Mouse (Mus musculus) Patski (cell line): ENCODE measurements around the gene P2ry6. TPM values are rescaled to one million over a fixed set of nuclear protein-coding genes. Genes with fewer than 3 reads are reported as not detected.
A peak's percentile ranks its signal among the peaks of the same experiment; 100 is the strongest.

Experiments used
- ATAC-seq: fragments of 100-300 bp; one replicate; pipeline ENCODE4 v1.8.0; 2021
- CTCF ChIA-PET: fragments of 350-600 bp; sonication (Branson Sonifier 250); formaldehyde crosslinking; loops from one replicate; lab custom pipeline; 2022; ENCODE audit warnings: inconsistent platforms; lab: Charles Lee
- POLR2A ChIA-PET: fragments of 350-600 bp; sonication (Branson Sonifier 250); formaldehyde crosslinking; loops from one replicate; lab custom pipeline; 2022; ENCODE audit warnings: antibody characterized with exemption, inconsistent platforms; lab: Charles Lee
- DNase-seq: peaks from one replicate; pipeline ENCODE4 v3.0.0-alpha.2; 2011; ENCODE audit warnings: low read depth, low spot score
- H3K27me3 ChIP-seq: fragments of 371-371 bp; one replicate; pipeline ENCODE4 v1.5.1; 2021
- CTCF ChIP-seq: fragments of 100-300 bp; IDR thresholded peaks from one replicate; pipeline ENCODE4 v1.5.1; 2021
- in situ Hi-C: fragments of 300-500 bp; cut with MboI; formaldehyde crosslinking; loops from 3 replicates; pipeline ENCODE4 v1.11.1; 2018; ENCODE audit warnings: low pct_unique_long_range_greater_than_20kb, mixed read lengths
- polyA plus RNA-seq: library from polyadenylated mRNA; unstranded; gene quantifications from one replicate; pipeline ENCODE4 v1.2.3, GENCODE M21; 2021

Gene P2ry6
- polyA plus RNA-seq, 1 experiment from 2014 or later: 0.22 TPM

DNA sequence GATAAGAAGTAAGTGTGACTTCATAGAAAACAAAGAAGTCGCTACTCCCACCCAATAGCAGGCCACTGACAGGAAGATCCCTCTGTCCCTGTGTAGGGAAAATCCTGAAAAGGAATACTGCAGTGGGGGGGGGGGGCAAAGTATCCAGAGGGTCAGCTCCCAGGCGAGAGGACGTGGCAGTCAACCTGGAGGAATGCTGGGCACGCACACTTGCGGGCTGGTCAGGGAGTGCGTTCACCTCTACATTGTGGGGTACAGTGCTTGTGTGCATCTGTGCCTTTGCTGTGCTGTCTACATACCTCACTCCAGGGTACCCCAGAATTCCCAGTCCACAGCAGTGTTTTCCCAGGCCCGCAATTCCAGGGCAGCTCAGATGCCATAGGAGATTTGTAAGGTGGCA, 8.4 kb downstream of the P2ry6 start:
- in situ Hi-C loops: no loop called here
- POLR2A ChIA-PET: no interaction called here
- no peak for DNase-seq
- CTCF ChIA-PET: interaction anchor here (1.2 to 1.7 kb wide), 2 partner anchors 13 to 14 kb away, joined by 3 to 6 read pairs; no protein-coding TSS in a partner anchor
- no peaks in the 10 kb centered on the region for H3K27me3 ChIP-seq
- ATAC-seq: no peak
- TF ChIP-seq CTCF: no peak

DNA sequence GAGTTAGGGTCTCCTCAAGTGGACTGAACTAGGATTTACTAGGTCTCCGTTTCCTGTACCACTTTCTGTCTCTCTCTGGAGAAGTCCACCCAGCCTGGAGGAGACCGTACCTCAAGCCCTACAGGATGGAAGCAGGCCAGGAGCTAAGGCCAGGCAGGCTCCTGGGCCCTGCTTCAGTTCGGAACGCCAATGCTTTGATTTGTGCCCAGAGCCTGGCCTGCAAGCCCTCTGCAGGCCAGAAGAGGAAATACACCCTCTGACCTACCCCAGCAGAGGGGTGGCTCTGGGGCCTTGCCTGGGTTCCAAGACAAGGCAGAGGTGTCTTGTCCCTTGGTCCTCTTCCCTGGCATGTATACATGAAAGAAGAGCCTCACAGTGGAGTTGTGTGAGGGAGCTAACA, 9.4 kb downstream of the P2ry6 start:
- ATAC-seq: no peak
- DNase-seq: no peak
- in situ Hi-C loops: no loop called here
- ChIA-PET POLR2A (no interaction called here), CTCF (interaction anchor here (1.1 to 1.7 kb wide), 3 partner anchors 13 to 22 kb away, joined by 3 to 6 read pairs (median 4); no protein-coding TSS in a partner anchor)
- H3K27me3 ChIP-seq: no peaks in the 10 kb centered on the region
- no peak for TF ChIP-seq CTCF

DNA sequence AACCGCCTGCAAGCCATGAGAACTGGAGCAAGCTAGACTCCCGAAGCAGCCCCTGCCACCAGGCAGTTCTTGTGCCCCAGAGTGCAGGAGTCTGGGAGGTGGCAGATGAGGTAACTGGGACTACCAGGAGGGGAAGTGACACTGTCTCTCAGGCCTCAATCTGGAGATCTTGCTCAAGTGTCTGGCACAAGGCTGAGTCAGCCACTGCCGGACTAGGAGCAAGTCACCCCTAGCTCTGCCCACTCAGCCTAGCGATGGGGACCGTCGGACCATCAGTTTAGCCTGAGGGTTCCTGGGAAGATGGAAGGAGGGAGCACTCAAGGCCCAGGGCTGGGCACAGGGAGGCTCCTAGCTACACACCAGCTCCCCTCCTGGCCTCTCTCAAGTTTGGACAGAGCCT, 10.2 kb downstream of the P2ry6 start:
- H3K27me3 ChIP-seq: no peaks in the 10 kb centered on the region
- TF ChIP-seq CTCF: no peak
- no peak for DNase-seq
- peak; percentile 28 for ATAC-seq
- POLR2A ChIA-PET: interaction anchor here (0.8 kb wide), 1 partner anchor 338 kb away, joined by 3 read pairs; the partner anchor contains the start of gene Atg16l2
- in situ Hi-C loops: no loop called here
- CTCF ChIA-PET: interaction anchor here (1.1 kb wide), 1 partner anchor 23 kb away, joined by 4 read pairs; no protein-coding TSS in a partner anchor

DNA sequence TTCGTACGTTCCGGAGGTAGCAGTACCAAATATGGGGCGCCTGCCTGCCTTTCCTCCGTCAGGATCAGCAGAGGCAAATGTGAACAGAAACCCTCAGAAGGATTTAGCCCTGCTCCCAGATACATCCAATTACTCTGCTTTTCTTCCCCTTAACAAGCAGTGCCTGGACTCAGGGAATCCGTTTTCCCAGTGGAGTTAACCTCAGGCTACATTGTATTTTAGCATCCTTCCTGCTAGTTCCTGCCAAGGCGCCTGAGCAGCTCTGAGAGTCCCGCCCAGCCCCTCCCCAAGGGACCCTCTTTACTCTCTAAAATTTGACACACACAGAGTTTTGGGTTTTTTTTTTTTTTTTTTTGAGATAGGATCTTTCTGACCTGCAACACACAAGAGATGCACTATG, 11.1 kb downstream of the P2ry6 start:
- ATAC-seq: no peak
- POLR2A ChIA-PET: no interaction called here
- no peaks in the 10 kb centered on the region for H3K27me3 ChIP-seq
- no peak for DNase-seq
- CTCF ChIA-PET: no interaction called here
- in situ Hi-C loops: no loop called here
- TF ChIP-seq CTCF: no peak

DNA sequence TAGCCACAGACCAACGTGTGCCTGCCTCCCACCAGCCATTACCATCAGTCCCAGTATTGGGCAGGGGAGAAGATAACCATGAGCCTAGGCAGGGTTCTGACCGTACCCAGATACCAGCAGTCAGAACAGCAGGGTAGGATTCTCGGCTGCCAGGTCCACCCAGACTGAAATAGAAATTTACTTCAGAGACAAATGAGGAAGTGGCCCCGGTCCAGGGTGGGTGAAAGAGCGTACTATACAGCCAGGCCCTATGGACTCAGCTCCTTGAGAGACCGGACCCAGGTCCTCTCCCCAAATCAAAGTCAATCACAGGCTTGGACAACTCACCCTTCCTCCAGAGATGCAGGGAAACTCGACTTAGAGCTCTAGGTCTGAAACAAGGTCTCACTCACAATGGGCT, 13.3 kb downstream of the P2ry6 start:
- TF ChIP-seq CTCF: no peak
- H3K27me3 ChIP-seq: no peaks in the 10 kb centered on the region
- in situ Hi-C loops: no loop called here
- ChIA-PET POLR2A (no interaction called here), CTCF (interaction anchor here (1.3 kb wide), 1 partner anchor 91 kb away, joined by 4 read pairs; no protein-coding TSS in a partner anchor)
- ATAC-seq (no peak), DNase-seq (no peak)

DNA sequence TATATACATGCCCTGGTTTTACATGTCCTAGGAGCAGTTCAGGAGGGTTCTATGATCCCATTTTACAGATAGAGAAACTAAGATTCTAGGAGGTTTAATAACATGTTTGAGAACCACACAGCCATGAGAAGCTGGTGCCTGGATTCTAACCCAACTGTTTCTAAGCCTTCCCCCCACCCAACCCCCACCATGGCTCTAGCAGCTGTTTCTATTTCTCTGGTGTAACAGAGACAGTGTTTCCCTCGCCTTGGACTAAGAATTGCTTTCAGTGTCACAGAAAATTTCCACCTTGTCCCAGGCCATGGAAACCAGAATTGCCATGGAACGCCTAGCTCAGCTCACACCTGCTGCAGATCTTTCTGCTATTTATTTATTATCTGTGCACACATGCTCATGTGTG, 14.0 kb downstream of the P2ry6 start:
- ATAC-seq: no peak
- ChIA-PET POLR2A (no interaction called here), CTCF (interaction anchor here (1.0 kb wide), 2 partner anchors 17 to 18 kb away, joined by 3 read pairs; no protein-coding TSS in a partner anchor)
- TF ChIP-seq CTCF: no peak
- DNase-seq: no peak
- in situ Hi-C loops: no loop called here
- H3K27me3 ChIP-seq: no peaks in the 10 kb centered on the region

DNA sequence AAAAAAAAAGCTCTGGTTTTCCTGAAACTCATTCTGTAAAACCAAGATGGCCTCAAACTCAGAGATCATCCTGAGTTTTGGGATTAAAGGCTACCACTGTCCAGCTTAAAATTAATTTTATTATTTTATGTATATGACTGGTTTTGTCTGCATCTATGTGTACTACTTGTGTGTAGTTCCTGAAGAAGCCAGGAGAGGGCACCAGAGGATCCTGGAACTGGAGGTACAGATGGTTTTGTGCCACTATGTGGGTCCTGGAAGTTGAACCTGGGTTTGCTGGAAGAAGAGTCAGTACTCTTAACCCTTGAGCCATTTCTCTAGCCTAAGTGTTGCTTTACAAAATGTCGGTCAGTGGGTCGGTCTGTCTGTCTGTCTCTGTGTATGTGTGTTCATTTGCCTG, 16.0 kb downstream of the P2ry6 start:
- ChIA-PET CTCF (interaction anchor here (0.7 to 2.0 kb wide), 5 partner anchors 9 to 93 kb away, joined by 3 to 6 read pairs (median 5); no protein-coding TSS in a partner anchor), POLR2A (interaction anchor here (0.9 kb wide), 1 partner anchor 74 kb away, joined by 3 read pairs; no protein-coding TSS in a partner anchor)
- no peaks in the 10 kb centered on the region for H3K27me3 ChIP-seq
- peak; percentile 63 for TF ChIP-seq CTCF
- no peak for ATAC-seq
- in situ Hi-C loops: no loop called here
- no peak for DNase-seq

DNA sequence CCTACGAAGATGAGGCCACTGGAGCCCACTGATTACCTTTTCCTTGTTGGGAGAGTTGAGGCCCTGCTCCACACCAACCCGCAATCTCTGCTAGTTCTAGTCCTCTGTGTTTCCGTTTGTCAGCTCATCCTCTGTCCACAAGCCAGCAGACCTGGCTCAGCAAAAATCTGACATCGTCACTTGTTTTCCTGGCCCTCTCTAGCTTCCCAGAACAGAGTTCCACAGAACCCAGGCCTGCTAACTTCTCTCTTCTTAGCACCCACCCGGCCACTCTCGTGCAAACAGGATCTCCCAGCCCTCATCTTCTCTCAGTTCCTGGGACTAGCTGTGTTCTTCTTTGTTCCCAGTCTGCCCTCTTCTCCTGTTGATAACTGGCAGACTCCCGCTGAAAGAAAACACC, 21.8 kb downstream of the P2ry6 start:
- H3K27me3 ChIP-seq: no peaks in the 10 kb centered on the region
- no peak for DNase-seq
- ChIA-PET POLR2A (no interaction called here), CTCF (interaction anchor here (1.2 to 2.0 kb wide), 4 partner anchors 9 to 36 kb away, joined by 3 to 6 read pairs (median 4); no protein-coding TSS in a partner anchor)
- no peak for ATAC-seq
- in situ Hi-C loops: no loop called here
- no peak for TF ChIP-seq CTCF

DNA sequence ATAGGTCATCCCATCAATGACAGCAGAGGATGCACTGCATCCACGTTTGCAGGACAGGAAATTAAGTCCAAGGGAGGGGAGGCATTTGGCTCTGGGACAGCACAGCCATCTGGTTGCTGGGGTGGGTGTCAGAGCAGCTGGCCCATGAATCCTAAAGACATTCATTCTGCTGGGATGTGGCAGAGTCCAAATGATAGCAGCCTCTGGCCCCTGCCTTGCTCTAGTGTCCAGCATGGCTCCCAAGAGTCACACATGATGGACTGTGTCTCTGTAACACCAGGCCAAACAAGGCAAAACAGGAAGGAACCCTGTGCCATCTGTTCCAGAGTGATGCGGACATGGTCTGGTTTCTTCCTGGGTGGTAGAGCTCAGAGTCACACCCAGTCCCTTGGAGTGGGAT, 22.5 kb downstream of the P2ry6 start:
- in situ Hi-C loops: no loop called here
- DNase-seq: no peak
- no peak for ATAC-seq

DNA sequence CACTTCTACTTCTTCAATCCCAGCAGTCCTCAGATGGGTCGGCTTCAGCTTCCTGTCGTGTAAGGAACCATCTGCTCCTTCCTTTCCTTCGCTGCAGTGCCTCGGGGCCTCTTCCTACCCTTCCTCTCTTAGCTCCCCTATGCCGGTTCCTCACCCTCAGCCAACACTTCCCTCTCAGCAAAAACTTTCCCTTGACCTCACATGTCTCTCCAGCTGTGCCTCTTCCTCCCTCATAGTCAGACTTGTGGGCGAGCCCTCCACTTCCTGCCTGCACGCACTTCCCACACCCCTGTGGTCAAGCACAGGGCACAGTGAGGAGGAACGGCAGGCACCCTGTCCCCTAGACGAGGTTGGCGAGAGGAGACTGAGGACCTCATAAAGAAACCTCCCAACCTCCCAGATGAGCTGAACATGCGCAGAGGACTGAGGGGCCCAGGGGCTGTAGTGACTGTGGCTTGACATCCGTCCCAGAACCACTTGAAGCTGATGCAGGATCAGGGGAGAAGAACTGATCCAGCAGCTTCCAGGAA, 23.9 kb downstream of the P2ry6 start:
- H3K27me3 ChIP-seq: no peaks in the 10 kb centered on the region
- CTCF ChIA-PET: interaction anchor here (1.1 kb wide), 1 partner anchor 43 kb away, joined by 3 read pairs; no protein-coding TSS in a partner anchor
- no peak for ATAC-seq
- in situ Hi-C loops: no loop called here
- no peak for TF ChIP-seq CTCF
- no peak for DNase-seq
- POLR2A ChIA-PET: interaction anchor here (0.6 kb wide), 1 partner anchor 103 kb away, joined by 4 read pairs; no protein-coding TSS in a partner anchor

More for the DNA sequence above, 22.5 kb downstream of the P2ry6 start:
- ChIA-PET POLR2A (no interaction called here), CTCF (interaction anchor here (1.2 to 2.0 kb wide), 3 partner anchors 8 to 37 kb away, joined by 3 to 6 read pairs (median 3); no protein-coding TSS in a partner anchor)
- H3K27me3 ChIP-seq: no peaks in the 10 kb centered on the region
- TF ChIP-seq CTCF: no peak

DNA sequence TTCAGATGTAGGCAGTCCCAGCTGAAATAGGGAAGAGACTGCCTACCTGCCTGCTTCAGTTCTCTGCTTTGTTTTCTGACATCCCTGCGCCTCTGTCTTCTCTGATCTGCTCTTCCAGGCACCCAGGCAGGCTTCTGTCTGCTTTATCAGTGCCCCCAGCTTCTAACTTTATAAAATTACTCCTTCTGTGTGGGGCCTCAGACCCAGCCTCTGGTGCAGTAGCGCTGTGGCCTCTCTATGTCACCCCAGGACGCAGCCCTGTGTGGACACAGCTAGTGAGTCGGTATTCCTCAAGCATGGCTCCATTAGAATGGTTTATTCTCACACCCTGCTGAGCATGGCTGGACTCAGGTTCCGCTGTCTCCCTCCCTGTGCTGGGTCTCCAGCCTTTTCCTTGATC, 24.4 kb downstream of the P2ry6 start:
- H3K27me3 ChIP-seq: no peaks in the 10 kb centered on the region
- ATAC-seq (no peak), DNase-seq (no peak)
- TF ChIP-seq CTCF: no peak
- CTCF ChIA-PET: interaction anchor here (1.1 kb wide), 1 partner anchor 43 kb away, joined by 3 read pairs; no protein-coding TSS in a partner anchor
- in situ Hi-C loops: no loop called here
- POLR2A ChIA-PET: interaction anchor here (0.6 kb wide), 1 partner anchor 104 kb away, joined by 4 read pairs; no protein-coding TSS in a partner anchor
